In genomic region chr17:44738121-44738637, GRCm38 (mm10) we compare ENCODE assay signal across 9 mouse cellular contexts. TPM values are rescaled to one million over a fixed set of nuclear protein-coding genes. Genes with fewer than 3 reads are reported as not detected.
DNase-seq lines count a peak whose midpoint lies in the region; ATAC-seq and TF ChIP-seq lines count a peak whose summit lies in the region.
"Had no signal": no experiment of that assay in that cellular context is flagged by ENCODE, and none has a peak within 500 bp of the region (broad histone marks: within the 10 kb centered on the region; RNA-seq: fewer than 3 reads in every experiment).

No protein-coding gene starts in this region.

- TF ChIP-seq POLR2A in lung, adult 2 months (IDR thresholded peaks at IDR 0.05; ENCODE audit: borderline replicate concordance, extremely low read depth, low read depth, low read length): no peak

- H3K4me2 ChIP-seq in embryonic facial prominence, embryonic 12.5 days (replicated peaks): peak overlapping the region; percentile 76
- H3K4me2 ChIP-seq in hindbrain, embryonic 12.5 days (replicated peaks): peak overlapping the region; percentile 33
- peak overlapping the region; percentile 20; the same call in 1 of the 2 replicates for H3K4me2 ChIP-seq in midbrain, embryonic 15.5 days

- peak overlapping the region; percentile 50 for H3K27ac ChIP-seq in embryonic facial prominence, embryonic 12.5 days
- H3K27ac ChIP-seq in hindbrain, embryonic 12.5 days: no peak overlapping the region
- H3K27ac ChIP-seq in midbrain, embryonic 15.5 days: no peak overlapping the region

- TF ChIP-seq CTCF in lung, adult 2 months (IDR thresholded peaks at IDR 0.05; ENCODE audit: insufficient read depth, low read length): no peak

- peaks cover 5% of the 10 kb centered on the region for H3K4me1 ChIP-seq in lung, adult 2 months (ENCODE audit: control insufficient read depth, insufficient read depth, low read length)
- 0 out of 2 replicates have a peak, but pooled peaks cover 15% of the 10 kb centered on the region for H3K4me1 ChIP-seq in embryonic facial prominence, embryonic 12.5 days
- peaks cover 30% of the 10 kb centered on the region for H3K4me1 ChIP-seq in hindbrain, embryonic 12.5 days
- peaks cover 39% of the 10 kb centered on the region for H3K4me1 ChIP-seq in midbrain, embryonic 15.5 days

- peak overlapping the region; percentile 40 for H3K9ac ChIP-seq in embryonic facial prominence, embryonic 12.5 days
- no peak overlapping the region for H3K9ac ChIP-seq in hindbrain, embryonic 12.5 days
- H3K9ac ChIP-seq in midbrain, embryonic 15.5 days: no peak overlapping the region

- H3K36me3 ChIP-seq in embryonic facial prominence, embryonic 12.5 days: no peaks in the 10 kb centered on the region
- no peaks in the 10 kb centered on the region for H3K36me3 ChIP-seq in hindbrain, embryonic 12.5 days
- no peaks in the 10 kb centered on the region for H3K36me3 ChIP-seq in midbrain, embryonic 15.5 days (replicated peaks)

- H3K4me3 ChIP-seq in lung, adult 2 months (replicated peaks; ENCODE audit: extremely low read depth, low read depth, low read length): no peak overlapping the region
- H3K4me3 ChIP-seq in embryonic facial prominence, embryonic 12.5 days: peak overlapping the region; percentile 68
- peak overlapping the region; percentile 13 for H3K4me3 ChIP-seq in hindbrain, embryonic 12.5 days
- H3K4me3 ChIP-seq in midbrain, embryonic 15.5 days: no peak overlapping the region
- H3K4me3 ChIP-seq: erythroblast, embryonic 14.5 days had no signal

- ATAC-seq in embryonic facial prominence, embryonic 12.5 days (ENCODE audit: insufficient number of reproducible peaks, insufficient read depth, low FRiP score, low TSS enrichment): no peak
- ATAC-seq in hindbrain, embryonic 12.5 days (ENCODE audit: low FRiP score): no peak
- ATAC-seq in midbrain, embryonic 15.5 days (replicated peaks): no peak

- no peaks in the 10 kb centered on the region for H3K9me3 ChIP-seq in embryonic facial prominence, embryonic 12.5 days
- H3K9me3 ChIP-seq in hindbrain, embryonic 12.5 days (replicated peaks): no peaks in the 10 kb centered on the region
- no peaks in the 10 kb centered on the region for H3K9me3 ChIP-seq in midbrain, embryonic 15.5 days

- WGBS in lung, adult 2 months: 11% methylated on average over 19 of the region's 22 CpGs
- WGBS in embryonic facial prominence, embryonic 12.5 days: under 1% methylated on average over 21 of the region's 22 CpGs
- WGBS in hindbrain, embryonic 12.5 days: 1% methylated on average over 17 of the region's 22 CpGs
- WGBS in midbrain, embryonic 15.5 days: 3% methylated on average over 21 of the region's 22 CpGs

- DNase-seq in lung, adult 2 months: peak; percentile 19
- no peak for DNase-seq in lung, postnatal 14 days
- DNase-seq in cerebellum, adult 11-12 months: no peak
- DNase-seq in urinary bladder, adult 2 months (ENCODE audit: low spot score): no peak
- DNase-seq in adrenal gland, postnatal 10 days: no peak

- peaks cover 40% of the 10 kb centered on the region for H3K27me3 ChIP-seq in embryonic facial prominence, embryonic 12.5 days
- peaks cover 66% of the 10 kb centered on the region for H3K27me3 ChIP-seq in hindbrain, embryonic 12.5 days
- H3K27me3 ChIP-seq in midbrain, embryonic 15.5 days (replicated peaks): peaks cover 54% of the 10 kb centered on the region

RNA-seq across cellular contexts. Expression of gene Supt3, which starts 38.8 kb away (rescaled TPM):
- 1.9 and 2.9 TPM in 2 replicates for polyA plus RNA-seq in lung, adult 2 months (2012; rRNA removed)
- 27.6 and 27.8 TPM in 2 replicates for polyA plus RNA-seq in embryonic facial prominence, embryonic 12.5 days (2016; fragmentation: Nextera tagmentation; extraction: Ambion mirVana)
- 26.2 and 26.9 TPM in 2 replicates for polyA plus RNA-seq in hindbrain, embryonic 12.5 days (2016; fragmentation: Nextera tagmentation; extraction: Ambion mirVana)
- polyA plus RNA-seq in midbrain, embryonic 15.5 days (2015; fragmentation: Nextera tagmentation; extraction: Ambion mirVana): 20.3 and 21.5 TPM in 2 replicates
- 4.8 and 7.6 TPM in 2 replicates for polyA plus RNA-seq in urinary bladder, adult 2 months (2012; rRNA removed)
- 10 to 100 TPM; 18.7 to 24.6 TPM for total RNA-seq in adrenal gland, postnatal 10 days (2021)

Comparison
In these comparisons a context has a peak if more than half of its experiments do, and no peak if none do; other contexts are left out.
1. H3K4me3 ChIP-seq: peak in embryonic facial prominence, embryonic 12.5 days (single experiment) and hindbrain, embryonic 12.5 days (single experiment); none in lung, adult 2 months (single experiment) and midbrain, embryonic 15.5 days (single experiment).
2. H3K4me2 ChIP-seq: peak in every context shown above with its lines; median percentile 76 in embryonic facial prominence, embryonic 12.5 days; 33 in hindbrain, embryonic 12.5 days; 20 in midbrain, embryonic 15.5 days.